Mouse (Mus musculus): Measurements from ENCODE around the gene Grik5.
A peak's percentile ranks its signal among the peaks of the same experiment; 100 is the strongest.

The Grik5 gene

GRCm38 (mm10) chr7:25030032-25030753 lies 42.0 kb downstream of the Grik5 start:
- DNase-seq: peak; percentile 78

DNA sequence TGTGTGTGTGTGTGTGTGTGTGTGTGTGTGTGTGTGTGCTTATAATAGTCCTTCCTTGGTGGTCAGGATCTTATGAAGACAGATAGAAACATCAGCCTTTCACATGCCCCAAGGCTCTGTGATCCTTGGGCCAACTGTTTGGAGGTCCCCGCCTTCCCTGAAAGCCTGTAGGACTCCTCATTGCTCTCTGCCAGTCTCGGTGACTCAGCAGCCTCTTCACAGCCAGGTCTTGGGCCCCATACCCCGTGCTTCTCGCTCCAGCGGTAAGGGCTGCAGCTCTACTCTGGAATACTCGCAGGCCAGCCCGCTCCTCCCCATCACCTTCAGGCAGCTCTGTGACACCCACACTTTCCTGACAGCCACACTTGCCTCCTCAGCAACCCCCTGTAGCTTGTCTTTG lies 45.7 kb downstream of the Grik5 start:
- DNase-seq: no peak

- DNase-seq: no peak
Measured at GRCm38 (mm10) chr7:25025855-25026439, 46.2 kb downstream of the Grik5 start.

DNA sequence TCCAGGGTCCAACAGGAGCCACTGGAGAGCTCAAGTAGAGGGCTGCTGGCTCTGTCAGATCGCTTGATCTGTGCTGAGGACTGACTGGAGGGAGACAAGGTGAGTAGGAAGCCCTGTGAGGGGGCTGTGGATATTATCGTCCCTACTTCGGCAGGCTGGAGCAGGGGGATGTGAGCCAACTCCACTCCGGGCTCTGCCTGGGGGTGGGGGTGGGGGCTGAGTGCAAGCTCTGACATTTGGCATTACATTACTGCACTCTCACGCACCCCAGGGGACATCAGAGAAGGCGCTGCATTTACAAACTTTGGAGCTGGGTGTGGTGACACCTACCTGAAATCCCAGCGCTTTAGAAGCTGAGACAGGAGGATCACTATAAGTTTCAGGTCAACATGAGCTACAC lies 60.6 kb downstream of the Grik5 start:
- DNase-seq: no peak

DNA sequence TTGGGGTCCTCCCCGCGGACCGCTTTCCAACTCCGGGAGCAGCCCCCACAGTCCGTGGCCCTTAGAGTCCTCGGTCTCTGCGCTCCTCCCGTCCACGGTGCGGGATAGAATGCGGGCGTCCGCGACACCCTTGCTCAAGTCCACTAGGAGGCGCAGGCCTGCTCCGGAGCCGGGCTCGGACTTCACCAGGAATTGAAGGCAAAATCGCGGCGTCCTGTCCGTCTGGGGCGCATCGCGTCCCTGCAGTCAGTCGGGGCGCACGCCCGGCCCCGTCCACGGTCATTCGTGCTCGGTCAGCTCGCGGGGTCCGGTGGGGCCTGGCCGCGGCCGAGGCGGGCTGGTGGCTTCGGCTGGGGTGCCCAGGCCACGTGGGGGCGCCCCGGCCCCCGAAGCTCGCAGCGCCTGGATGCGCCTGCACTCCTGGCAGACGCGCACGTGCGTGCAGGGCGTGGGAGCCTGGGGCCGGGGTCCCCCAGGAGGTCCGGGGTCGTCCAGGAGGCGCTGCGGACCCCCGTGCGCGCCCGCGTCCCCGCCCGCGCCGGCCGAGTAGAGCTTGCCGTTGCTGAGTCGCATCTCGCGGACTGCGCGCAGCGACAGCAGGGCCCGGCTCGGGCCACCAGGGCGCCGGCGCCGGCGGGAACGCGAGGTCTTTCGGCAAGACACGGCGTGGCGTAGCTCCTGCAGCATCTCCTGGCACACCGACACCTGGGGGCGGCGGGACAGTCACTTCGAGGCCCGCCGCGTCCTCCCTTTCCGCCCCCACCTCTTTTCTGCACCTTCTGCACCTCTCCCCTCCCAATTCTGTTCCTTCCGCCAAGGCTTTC lies 61.8 kb downstream of the Grik5 start:
- DNase-seq: peak; percentile 76

GRCm38 (mm10) chr7:25009099-25009700 lies 62.9 kb downstream of the Grik5 start:
- DNase-seq: peak; percentile 76

- DNase-seq: peak; percentile 60
Measured at GRCm38 (mm10) chr7:25008635-25009034, 63.5 kb downstream of the Grik5 start.

- DNase-seq: peak; percentile 77
Measured at GRCm38 (mm10) chr7:25007609-25008374, 64.4 kb downstream of the Grik5 start.

DNA sequence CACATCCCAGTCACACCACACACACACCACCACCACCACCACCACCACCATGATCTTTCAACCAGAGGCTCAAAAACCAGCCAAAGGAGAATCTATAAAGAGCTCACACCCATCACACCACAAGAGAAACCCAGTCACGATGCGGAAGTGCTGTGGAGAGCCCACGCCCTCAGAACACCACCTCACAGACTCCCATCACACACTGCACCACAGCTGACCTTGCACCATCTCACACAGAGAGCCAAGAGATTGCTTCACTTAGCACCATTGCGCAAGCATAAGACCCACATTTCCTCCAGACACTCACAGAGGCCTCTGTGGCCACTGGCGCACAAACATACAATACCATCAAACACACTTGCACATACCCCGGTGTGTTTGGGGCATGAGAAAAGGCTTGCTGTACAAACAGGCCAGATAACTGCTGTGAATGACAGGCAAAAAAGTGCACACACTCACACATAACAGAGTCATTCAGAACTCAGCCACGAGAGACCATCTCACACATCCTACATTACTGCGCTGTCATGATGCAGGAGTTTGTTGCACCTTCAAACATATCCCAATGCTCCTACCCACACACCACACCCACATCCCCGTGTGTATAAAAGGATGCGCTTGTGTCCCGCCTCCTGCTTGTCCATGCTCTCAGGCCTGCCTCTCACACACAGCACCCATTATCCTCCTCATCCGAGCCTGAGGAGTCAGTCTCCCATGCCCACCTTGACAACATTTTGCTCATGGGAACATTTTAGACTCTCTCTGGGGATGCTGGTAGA lies 65.4 kb downstream of the Grik5 start:
- DNase-seq: no peak

DNA sequence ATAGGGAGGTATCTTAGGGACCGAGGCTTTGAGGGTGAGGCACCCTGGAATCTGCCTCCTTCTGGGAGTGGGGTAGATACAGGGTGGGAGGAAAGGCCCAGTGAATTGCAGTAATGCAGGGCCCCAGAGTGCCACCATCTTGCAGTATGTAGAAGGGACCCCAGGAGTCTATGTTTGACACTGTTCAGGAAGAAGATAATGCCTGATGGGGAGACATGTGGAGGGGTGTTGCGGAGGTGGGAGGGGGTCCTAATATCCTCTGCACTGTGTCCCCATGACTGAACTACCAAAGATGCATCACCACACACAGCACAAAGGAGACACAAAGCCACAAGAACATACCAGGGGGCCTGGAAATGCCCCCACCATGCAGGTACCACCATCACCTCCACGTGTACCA lies 66.0 kb downstream of the Grik5 start:
- no peak for DNase-seq

- peak; percentile 90 for DNase-seq
Measured at GRCm38 (mm10) chr7:25005421-25006065, 66.6 kb downstream of the Grik5 start, which contains the start of gene Atp1a3. Gene Atp1a3 (minus strand): TSS chr7:25005958.

DNA sequence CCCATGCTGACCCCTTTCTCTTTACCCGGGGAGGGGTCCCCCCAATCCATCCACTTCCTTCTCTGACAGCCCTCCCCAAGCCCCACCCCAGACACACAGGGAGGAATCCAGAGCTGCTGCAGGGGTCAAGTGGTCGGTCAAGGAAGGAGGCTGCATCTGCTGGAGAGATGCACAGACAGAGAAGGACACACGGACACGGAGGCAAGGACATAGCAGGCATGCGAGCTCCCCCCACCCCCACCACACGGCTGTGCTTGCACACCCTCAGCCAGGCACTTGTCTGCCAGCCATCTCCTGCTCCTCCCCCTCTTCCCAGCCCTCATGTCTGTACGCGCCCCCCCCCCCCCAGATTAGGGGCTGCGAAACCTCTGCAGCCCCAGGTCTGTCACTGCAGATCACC lies 67.3 kb downstream of the Grik5 start:
- no peak for DNase-seq

DNA sequence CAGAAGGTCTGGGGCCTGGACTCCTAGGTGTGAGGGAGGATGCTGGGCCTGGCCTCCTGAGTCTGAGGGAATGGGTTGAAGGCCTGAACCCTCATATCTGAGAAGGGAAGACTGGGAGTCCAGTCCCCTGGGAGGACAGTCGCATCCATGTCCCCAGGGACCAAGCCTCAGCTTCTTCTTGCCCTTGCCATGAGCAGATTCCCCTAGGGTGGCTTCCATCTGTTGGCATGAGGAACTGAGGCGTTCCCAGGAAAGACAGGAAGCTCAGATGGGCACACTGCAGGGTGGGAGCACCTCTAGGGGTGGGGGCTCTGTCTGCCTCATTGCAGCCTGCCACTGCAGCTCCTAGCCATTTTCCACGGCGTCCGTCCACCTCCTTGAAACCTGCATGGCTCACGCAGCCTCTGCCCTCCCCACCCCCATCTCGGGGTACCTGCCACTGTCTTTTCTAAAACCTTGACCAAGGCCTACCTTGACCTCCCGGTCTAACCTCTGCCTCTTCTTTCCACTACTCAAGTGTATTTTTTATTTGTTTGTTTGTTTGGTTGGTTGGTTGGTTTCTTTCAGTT lies 68.2 kb downstream of the Grik5 start:
- DNase-seq: no peak

DNA sequence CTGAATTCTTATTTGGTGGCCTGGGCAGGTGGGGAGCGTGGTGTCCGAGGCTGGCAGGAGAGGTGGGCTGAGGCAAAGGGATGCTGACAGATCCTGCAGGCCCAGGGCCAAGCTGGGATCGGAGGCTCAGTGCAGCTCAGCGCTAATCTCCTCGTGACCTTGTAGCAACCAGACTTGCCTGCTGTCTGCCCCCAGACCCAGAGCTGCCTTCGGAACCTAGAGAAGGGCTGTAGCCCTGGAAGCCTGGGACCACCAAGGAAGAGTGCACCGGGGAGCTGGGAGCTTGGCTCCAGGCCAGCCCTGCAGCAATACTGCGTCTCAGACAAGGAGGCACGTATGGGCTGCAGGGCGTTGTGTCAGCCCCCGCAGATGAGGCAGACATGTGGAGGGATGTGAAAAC lies 68.9 kb downstream of the Grik5 start:
- DNase-seq: no peak

DNA sequence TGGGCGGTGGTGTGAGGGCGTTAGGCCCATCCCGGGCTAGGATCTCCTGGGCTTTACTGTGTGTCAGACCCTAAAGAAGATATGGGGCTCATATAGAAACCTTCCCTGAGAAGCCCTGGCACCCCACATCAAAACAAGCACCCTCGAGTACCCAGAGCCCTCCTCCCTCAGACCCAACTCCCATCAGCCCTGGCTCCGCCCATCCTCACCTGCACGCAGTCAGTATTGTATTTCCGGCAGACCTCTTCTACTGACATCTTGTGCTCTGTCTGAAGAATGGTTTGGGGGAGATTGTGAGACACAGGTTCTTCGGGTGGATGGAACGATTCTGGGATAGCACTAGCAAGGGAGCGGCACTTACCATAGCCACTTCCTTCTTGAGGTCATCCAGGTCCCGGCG lies 71.4 kb downstream of the Grik5 start:
- no peak for DNase-seq

GRCm38 (mm10) chr7:25000211-25000610 lies 71.9 kb downstream of the Grik5 start:
- DNase-seq: no peak

DNA sequence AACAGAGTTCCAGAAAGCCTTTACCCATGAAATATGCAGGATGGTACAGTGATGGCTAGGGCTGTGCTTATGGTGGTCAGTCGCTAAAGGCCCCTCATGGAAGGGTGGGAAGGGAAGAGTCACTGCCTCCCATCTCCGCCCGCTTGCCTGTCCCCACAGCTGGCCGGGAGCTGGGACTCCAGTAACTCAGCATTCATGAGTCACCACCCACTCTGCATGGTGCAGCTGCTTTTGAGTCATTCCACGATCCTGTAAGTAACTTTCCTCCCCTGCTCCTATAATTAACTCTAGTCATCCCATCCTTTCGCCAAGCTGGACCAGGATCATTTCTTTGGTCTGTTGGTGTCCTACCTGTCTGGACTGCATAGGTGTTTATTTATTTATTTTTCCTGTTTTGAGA lies 79.1 kb downstream of the Grik5 start:
- DNase-seq: no peak

- DNase-seq: no peak
Measured at GRCm38 (mm10) chr7:24990478-24990877, 81.7 kb downstream of the Grik5 start.

- no peak for DNase-seq
Measured at GRCm38 (mm10) chr7:24987941-24988340, 84.2 kb downstream of the Grik5 start.

DNA sequence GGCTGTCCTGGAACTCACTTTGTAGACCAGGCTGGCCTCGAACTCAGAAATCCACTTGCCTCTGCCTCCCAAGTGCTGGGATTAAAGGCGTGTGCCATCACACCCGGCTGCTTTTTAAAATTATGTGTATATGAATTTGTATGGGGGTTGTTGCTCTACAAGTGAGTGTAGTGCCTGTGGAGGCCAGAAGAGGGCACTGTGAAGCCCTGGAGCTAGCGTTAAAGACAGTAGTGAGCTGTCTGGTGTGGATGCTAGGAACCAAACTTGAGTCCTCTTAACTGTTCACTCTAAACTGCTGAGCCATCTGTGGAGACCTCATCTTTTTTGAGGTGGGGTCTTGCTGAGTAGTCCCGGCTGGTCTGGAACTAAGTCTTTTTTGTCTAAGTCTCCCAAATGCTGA lies 86.3 kb downstream of the Grik5 start:
- no peak for DNase-seq

- DNase-seq: no peak
Measured at GRCm38 (mm10) chr7:24984307-24984706, 87.8 kb downstream of the Grik5 start.
